Mouse (Mus musculus) olfactory bulb, adult 2 months (tissue): ENCODE results near the gene Slc13a2. TPM values are rescaled to one million over a fixed set of nuclear protein-coding genes. Genes with fewer than 3 reads are reported as not detected.

Experiments
- H3K27ac ChIP-seq: fragments of 200-500 bp; 2 replicates; pipeline ENCODE4 v1.5.1; 2012; ENCODE audit warnings: low read depth, low read length; ENCODE audit not compliant: insufficient read depth
- H3K4me1 ChIP-seq: fragments of 200-500 bp; 2 replicates; pipeline ENCODE4 v1.6.1; 2012; ENCODE audit warnings: low read length; ENCODE audit not compliant: control insufficient read depth, insufficient read depth
- H3K4me3 ChIP-seq: fragments of 200-500 bp; 2 replicates; pipeline ENCODE4 v1.5.1; 2012; ENCODE audit warnings: mild to moderate bottlenecking, low read depth, low read length, moderate library complexity; ENCODE audit not compliant: insufficient read depth
- CTCF ChIP-seq: fragments of 200-500 bp; IDR thresholded peaks from 2 replicates; pipeline ENCODE4 v1.5.1; 2012; ENCODE audit warnings: low read depth, mild to moderate bottlenecking, low read length, moderate library complexity; ENCODE audit not compliant: insufficient read depth
- POLR2A ChIP-seq: fragments of 200-500 bp; IDR thresholded peaks from 2 replicates; pipeline ENCODE4 v1.6.1; 2012; ENCODE audit warnings: mild to moderate bottlenecking, low read depth, low read length, moderate library complexity; ENCODE audit not compliant: insufficient read depth
- WGBS: fragments of 180-500 bp; shearing (Covaris S2); methylation state at CpG from one replicate; pipeline ENCODE4 v1.1.7; 2018; 5-methylcytosine and 5-hydroxymethylcytosine counted together
- polyA plus RNA-seq: library from polyadenylated mRNA; stranded (reverse); fragments of >200 nt; gene quantifications from 2 replicates; pipeline ENCODE4 v1.2.4, GENCODE M21; 2012; ENCODE audit warnings: low replicate concordance; ENCODE audit not compliant: missing spikeins, insufficient read depth, insufficient read length

Gene Slc13a2
- polyA plus RNA-seq, 1 experiment = not detected

GRCm38 (mm10) chr11:78462669-78463068 lies 40.7 kb upstream of the Slc13a2 start:
- TF ChIP-seq CTCF (no peak), POLR2A (no peak)
- H3K27ac ChIP-seq = no peak overlapping the region
- peaks cover 11% of the 10 kb centered on the region for H3K4me1 ChIP-seq
- 83% methylated on average over 5 of the region's 5 CpGs for WGBS
- no peak overlapping the region for H3K4me3 ChIP-seq

GRCm38 (mm10) chr11:78461894-78462293 lies 39.9 kb upstream of the Slc13a2 start:
- 76% methylated on average over 1 of the region's 1 CpGs for WGBS
- no peak overlapping the region for H3K4me3 ChIP-seq
- H3K4me1 ChIP-seq = peaks cover 10% of the 10 kb centered on the region
- no peak overlapping the region for H3K27ac ChIP-seq
- TF ChIP-seq CTCF = no peak
- TF ChIP-seq POLR2A = no peak

GRCm38 (mm10) chr11:78458740-78459139 lies 36.7 kb upstream of the Slc13a2 start:
- Histone ChIP-seq H3K4me1 (no peaks in the 10 kb centered on the region; the same call in 1 of the 2 replicates), H3K27ac (no peak overlapping the region), H3K4me3 (no peak overlapping the region)
- WGBS = 84% methylated on average over 17 of the region's 17 CpGs
- TF ChIP-seq CTCF (no peak), POLR2A (no peak)

GRCm38 (mm10) chr11:78455308-78455707 lies 33.3 kb upstream of the Slc13a2 start:
- peaks cover under 1% of the 10 kb centered on the region; the same call in 1 of the 2 replicates for H3K4me1 ChIP-seq
- no peak overlapping the region for H3K27ac ChIP-seq
- WGBS = 35% methylated on average over 5 of the region's 5 CpGs
- TF ChIP-seq POLR2A (no peak), CTCF (no peak)
- no peak overlapping the region for H3K4me3 ChIP-seq

DNA sequence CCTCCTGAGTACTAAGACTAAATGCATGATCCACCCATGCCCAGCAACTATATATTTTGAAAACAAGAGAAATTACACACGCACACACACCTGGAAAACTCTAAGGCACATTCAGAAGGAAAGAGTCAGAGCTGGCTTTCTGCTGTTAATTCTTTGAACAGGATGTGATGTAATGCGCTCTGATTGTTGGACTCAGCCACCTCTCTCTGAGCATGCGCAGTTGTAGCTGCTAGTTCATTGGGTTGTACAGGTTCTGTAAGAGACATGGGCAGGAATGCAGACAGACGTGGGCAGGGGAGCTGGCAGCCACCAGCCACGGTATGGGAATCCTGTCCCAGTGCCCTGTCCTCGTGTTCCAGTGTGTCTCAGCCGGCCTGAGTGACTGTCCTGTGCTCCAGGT lies 32.3 kb upstream of the Slc13a2 start:
- 76% methylated on average over 7 of the region's 7 CpGs for WGBS
- Histone ChIP-seq H3K4me1 (peaks cover 3% of the 10 kb centered on the region; the same call in 1 of the 2 replicates), H3K27ac (no peak overlapping the region), H3K4me3 (no peak overlapping the region)
- TF ChIP-seq POLR2A (no peak), CTCF (no peak)

DNA sequence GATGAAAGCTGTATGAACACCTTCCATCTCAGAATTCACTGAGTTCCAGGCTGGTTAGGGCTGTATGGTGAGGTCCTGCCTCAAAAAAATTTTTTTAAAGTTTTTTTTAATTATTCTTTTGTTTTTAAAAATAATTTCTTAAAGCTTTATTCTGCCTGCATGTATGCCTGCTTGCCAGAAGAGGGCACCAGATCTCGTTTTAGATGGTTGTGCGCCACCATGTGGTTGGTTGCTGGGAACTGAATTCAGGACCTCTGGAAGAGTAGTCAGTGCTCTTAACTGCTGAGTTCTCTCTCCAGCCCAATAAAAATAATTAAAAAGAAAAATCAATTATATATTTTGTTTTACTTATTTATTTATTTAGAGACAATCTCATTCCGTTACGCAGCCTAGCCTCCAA lies 31.7 kb upstream of the Slc13a2 start:
- TF ChIP-seq POLR2A (no peak), CTCF (no peak)
- WGBS = 17% methylated on average over 4 of the region's 4 CpGs
- H3K27ac ChIP-seq = no peak overlapping the region
- H3K4me1 ChIP-seq = peaks cover 3% of the 10 kb centered on the region; the same call in 1 of the 2 replicates
- H3K4me3 ChIP-seq = no peak overlapping the region

- Histone ChIP-seq H3K4me3 (no peak overlapping the region), H3K4me1 (peaks cover 3% of the 10 kb centered on the region; the same call in 1 of the 2 replicates), H3K27ac (no peak overlapping the region)
- WGBS = 60% methylated on average over 2 of the region's 2 CpGs
- no peak for TF ChIP-seq CTCF
Observed at GRCm38 (mm10) chr11:78450337-78450736, 28.3 kb upstream of the Slc13a2 start.

DNA sequence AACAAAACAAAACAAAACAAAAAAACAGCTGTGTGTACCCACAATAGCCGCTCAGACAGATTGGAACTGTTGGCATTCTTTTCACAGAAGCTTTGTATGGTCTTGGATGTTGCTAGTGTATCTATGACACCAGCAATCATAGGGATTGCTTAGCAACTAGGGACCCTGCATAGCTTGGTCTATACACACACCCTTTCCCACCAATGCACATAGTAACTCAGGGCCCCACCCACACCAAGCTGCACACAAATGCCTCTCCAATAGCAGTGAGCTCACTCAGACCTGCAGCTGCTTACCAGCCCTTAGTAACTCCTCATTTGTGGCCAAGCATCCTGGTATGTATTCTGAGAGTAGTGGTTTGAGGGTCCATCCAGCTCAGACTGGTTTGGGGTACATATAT lies 26.2 kb upstream of the Slc13a2 start:
- no peak overlapping the region for H3K27ac ChIP-seq
- no peak for TF ChIP-seq POLR2A
- TF ChIP-seq CTCF = no peak
- H3K4me3 ChIP-seq = no peak overlapping the region
- H3K4me1 ChIP-seq = peaks cover 3% of the 10 kb centered on the region; the same call in 1 of the 2 replicates
- 89% methylated on average over 1 of the region's 1 CpGs for WGBS

- Histone ChIP-seq H3K27ac (no peak overlapping the region), H3K4me1 (peaks cover 3% of the 10 kb centered on the region; the same call in 1 of the 2 replicates), H3K4me3 (no peak overlapping the region)
- 86% methylated on average over 3 of the region's 3 CpGs for WGBS
- TF ChIP-seq POLR2A (no peak), CTCF (no peak)
Observed at GRCm38 (mm10) chr11:78447168-78447567, 25.2 kb upstream of the Slc13a2 start.

DNA sequence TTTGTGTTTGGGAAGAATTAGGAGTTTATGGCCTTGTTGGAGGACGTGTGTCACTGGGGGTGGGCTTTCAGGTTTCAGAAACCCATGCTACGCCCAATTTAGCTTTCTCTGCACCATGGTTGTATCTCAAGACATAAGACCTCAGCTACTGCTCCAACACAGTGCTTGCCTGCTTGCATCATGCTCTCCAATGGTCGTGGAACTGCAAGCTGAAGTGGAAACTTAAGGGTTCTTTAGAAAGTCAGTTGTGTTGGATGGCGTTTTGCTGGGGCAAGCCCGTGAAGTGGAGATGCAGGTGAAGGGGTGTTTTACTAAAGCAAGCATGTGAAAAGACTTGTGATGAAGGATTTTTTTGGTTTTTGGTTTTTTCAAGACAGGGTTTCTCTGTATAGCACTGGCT lies 21.1 kb upstream of the Slc13a2 start:
- 86% methylated on average over 5 of the region's 5 CpGs for WGBS
- no peak overlapping the region for H3K4me3 ChIP-seq

More for the DNA sequence above, 21.1 kb upstream of the Slc13a2 start:
- Histone ChIP-seq H3K27ac (no peak overlapping the region), H3K4me1 (no peaks in the 10 kb centered on the region)
- TF ChIP-seq CTCF (no peak), POLR2A (no peak)
